Mouse (Mus musculus) erythroid progenitor cell, adult 5-6 weeks (primary cell): ENCODE data around the gene Mboat1. TPM values are rescaled to one million over a fixed set of nuclear protein-coding genes. Genes with fewer than 3 reads are reported as not detected.

ENCODE experiments used
- ATAC-seq: replicated peaks from 2 replicates; pipeline ENCODE4 v1.8.0; 2016; ENCODE audit warnings: moderate number of reproducible peaks, mild to moderate bottlenecking, moderate TSS enrichment, inconsistent platforms; ENCODE audit not compliant: poor library complexity, low FRiP score, severe bottlenecking
- total RNA-seq, 2 experiments: library from RNA; stranded (forward) in 1 of 2; stranded (reverse) in 1 of 2; fragments of 150-400 nt in 1 of 2; fragments of 186-747, 209-891 nt in 1 of 2; gene quantifications; 2 replicates each; pipeline versions ENCODE4 v1.2.3 to v1.2.4; 2015 to 2017; ENCODE audit warnings: low replicate concordance in 2 of 2

Mboat1 gene
- total RNA-seq, 2 experiments from 2014 or later = 0.84 TPM; not detected in 1

DNA sequence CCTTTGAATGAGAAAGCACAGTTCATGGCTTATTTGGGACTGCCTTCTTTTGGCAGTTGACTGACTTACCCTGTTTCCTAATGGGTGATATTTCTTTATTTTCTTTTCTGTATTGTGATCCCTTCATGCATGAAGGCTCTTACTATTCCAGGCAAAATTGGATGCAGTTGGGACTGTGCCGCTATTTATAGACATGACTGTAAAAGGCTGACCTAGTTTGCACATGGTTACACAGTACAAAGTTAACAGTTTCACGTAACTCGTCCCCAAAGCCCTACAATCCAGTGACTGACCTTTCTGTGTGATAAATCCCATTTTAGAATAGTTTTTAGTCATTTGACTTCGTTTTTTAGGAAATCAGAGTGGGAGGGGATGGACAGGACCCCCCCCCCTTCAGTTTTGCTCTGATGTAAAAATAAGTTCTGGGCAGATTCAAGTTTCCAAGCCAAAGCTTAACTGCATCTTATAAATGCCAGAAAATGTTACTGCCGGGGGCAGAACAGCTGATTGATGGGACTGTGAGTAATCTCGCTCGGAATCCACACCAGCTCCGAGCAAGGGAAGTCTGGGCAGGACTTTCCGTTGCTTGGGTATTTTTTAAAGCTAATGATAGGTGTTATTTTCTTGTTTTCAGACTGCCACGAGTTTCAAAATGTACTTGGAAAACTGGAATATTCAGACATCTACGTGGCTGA lies 98.9 kb downstream of the Mboat1 start:
- ATAC-seq = no peak

DNA sequence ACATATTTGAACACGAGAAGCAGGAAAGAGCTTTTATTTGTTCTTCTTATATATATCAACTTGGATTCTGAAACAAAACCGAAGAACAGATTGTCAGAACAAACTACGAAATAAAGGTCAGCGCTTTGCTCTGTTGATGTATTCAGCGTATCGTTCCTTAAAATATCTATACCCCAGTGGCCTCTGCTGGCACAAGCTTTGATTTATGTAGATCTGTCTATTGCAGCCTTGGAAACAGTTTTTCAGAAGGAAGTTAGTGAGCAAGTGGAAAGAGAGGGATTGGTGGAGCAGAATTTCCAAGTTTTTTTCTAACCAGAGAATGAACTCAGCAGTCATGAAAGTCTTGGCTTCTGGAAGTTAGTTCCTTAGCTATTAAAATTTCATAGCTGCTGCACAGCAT lies 103.1 kb downstream of the Mboat1 start:
- ATAC-seq = no peak

GRCm38 (mm10) chr13:30245573-30245972 lies 109.3 kb downstream of the Mboat1 start:
- ATAC-seq = no peak

GRCm38 (mm10) chr13:30250341-30250905 lies 114.1 kb downstream of the Mboat1 start:
- ATAC-seq = no peak

GRCm38 (mm10) chr13:30251431-30251830 lies 115.1 kb downstream of the Mboat1 start:
- no peak for ATAC-seq

- ATAC-seq = no peak
Observed at GRCm38 (mm10) chr13:30252692-30253091, 116.4 kb downstream of the Mboat1 start.

DNA sequence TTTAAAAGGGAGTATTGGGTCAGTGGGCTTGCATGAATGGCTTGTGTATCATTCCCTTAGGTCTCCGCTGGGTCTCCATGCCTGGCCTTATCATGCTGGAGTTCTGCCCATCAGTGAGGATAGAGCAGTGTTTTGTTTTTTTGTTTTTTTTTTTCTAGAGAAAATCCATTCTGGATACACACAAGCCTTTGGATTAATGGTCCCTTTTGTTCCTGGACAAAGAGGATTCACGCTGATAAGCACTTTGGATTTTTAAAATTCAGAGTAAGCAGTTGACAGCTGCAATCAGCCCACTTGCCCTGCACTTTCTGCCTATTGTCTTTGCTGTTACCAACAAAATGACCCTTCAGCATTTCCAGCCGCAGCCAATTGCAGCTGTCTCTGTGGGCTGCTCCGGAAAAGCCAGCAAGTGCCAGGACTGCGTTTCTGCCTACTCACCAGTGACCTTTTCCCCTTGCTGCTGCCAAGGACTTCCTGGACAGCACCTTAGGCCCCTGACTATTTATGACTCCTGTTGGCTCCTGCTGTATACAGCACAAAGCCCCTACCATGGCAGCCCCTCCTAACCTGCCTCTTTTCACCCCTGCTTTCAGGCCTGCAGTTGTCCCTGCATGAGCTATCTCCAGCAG lies 117.5 kb downstream of the Mboat1 start:
- no peak for ATAC-seq

GRCm38 (mm10) chr13:30254421-30254820 lies 118.1 kb downstream of the Mboat1 start:
- no peak for ATAC-seq

GRCm38 (mm10) chr13:30258802-30259201 lies 122.5 kb downstream of the Mboat1 start:
- ATAC-seq = no peak

DNA sequence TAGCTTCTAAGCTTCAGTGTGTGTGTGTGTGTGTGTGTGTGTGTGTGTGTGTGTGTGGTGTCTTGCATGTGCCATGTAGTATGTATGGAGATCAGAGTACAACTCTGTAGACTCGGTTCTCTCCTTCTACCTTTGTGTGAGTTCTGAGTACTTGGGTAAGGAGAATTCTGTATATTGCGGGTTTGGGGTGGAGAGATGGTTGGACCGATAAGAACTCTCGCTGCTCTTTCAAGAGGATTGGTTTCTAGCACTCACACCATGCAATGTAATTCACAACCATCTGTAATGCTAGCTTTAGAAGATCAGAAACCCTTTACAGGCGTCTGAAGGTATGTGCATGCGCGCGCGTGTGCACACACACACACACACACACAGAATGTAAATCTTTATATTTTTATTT lies 123.0 kb downstream of the Mboat1 start:
- no peak for ATAC-seq

DNA sequence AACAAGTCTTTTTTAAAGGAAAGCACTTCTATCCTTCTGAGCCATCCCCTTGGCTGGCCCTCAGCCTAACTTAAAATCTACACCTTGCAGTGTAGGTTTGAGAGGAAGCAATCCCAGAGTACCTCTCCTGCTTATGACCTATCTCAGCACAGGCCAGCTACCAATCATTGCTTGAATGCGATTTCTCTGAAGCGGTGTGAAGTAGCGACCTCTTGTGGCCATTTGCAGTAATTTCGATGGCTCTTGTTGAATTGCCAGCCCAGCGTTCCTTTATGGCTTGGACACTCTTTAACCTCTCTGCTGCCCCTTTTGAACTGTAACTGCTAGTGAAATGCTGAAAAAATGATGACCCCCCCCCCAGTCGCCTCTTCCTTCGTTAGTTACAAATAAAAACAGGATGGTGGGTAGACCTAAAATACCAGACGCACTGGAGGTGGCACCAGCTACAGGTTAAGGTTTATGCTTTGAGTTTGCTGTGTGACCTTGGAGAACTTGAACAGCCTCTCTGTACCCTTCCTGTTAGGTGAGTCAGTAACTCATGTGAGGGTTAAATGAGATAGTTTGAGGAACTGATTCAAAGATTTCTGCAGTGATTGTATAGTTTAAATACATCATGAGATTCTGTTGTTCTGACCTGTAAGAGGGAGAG lies 123.7 kb downstream of the Mboat1 start:
- ATAC-seq = peak; percentile 56; the same call in 1 of the 2 replicates

DNA sequence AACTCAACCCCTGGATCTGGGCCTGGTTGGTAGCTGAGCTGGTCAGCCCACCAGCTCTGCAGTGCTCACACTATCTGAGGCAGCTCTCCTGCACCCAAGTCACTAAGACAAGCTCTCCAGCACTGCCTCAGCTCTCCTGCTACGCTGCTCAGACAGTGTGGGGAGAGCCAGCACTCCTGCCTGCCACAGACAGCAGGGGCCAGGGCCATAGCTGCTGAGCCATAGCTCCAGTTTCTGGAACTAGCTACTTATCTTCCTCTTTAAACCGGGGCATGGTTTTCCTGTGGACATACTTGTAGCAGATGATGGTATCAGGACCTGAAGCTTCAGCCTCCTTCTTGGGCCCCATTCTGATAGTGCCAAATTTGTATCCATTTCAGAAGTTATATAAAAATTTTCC lies 127.4 kb downstream of the Mboat1 start:
- no peak; the same call in 1 of the 2 replicates for ATAC-seq

DNA sequence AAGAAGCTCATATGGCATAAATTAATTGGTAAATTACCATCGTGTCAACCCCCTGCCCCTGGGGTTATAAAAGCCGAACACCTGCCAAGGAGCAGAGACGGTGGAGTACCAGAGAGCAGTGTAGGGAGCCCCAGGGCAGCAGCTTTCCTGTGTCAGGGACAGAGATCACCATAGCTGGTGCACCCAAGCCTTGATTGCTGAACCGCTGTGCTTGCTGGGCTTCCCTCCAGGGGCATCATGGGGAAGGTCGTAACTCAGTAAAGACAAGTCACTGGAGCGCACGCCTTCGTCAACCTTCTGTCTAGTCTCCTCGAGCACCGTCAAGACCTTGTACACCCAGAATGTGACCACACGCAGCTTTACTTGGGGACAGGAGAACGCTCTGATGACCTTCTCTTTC lies 128.0 kb downstream of the Mboat1 start:
- ATAC-seq = no peak

DNA sequence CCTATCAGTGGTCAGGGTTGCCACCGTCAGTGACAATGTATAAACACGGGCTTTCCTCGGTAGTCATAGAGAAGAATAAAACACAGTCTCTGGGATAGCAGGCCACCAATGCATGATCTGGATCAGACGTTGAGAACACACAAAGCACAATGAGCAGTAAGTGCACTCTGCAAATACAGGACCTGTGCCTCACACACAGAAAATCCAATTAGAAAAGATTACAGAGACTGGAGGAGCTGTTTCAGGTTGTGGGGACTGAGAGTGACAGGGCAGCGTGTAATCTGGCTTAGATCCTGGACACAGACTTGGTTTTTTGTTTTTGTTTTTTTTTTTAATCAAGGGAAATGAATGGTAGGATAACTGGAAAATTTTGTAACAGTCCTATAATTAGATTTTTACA lies 128.5 kb downstream of the Mboat1 start:
- ATAC-seq = no peak

DNA sequence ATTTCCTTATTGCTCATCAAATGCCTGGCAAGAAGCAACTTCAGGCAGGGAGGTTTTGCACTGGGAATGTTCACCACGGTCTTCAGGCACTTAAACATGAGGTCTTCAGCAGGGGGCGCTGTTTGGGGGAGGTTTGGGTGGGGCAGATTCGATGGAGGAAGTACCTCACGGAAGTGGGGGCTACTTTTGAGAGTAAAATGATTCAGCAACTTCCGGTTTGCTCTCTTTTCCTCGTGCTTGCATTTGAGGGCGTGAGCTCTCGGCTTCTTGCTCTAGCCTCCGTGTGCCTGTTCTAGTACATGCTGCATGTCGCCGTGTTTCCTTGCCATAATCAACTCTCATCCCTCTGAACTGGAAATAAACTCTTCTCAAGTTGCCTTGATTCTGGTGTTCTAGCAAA lies 129.7 kb downstream of the Mboat1 start:
- no peak for ATAC-seq

DNA sequence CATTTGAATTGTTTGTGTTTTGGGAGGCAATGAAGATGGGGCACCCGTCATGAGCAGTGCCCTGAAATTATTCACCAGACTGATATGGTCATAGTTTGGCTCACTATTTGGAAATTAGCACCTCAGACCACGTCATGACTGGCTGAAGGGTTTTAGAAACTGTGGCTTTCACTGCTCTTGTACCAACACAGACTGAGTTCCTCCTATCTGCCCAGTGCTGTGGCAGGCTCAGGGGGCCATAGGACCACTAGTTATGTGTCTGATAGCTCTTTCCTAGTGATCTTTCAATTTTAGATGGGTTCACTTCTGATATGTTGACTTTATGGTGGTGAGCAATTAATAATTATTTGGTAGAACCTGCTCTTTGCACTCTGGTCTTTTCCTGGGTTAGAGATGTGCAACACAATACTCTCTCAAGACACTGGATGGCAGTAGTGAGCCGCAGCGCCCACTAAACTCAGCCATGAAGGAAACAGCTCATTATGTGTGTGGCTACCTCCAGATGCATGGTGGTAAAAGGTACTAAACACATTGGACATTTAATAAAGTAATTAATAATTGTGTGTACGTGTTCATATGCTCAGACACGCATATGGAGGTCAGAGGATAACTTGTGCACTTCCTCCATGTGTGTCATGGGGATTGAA lies 135.9 kb downstream of the Mboat1 start:
- peak; percentile 94 for ATAC-seq
